Mouse (Mus musculus) intestine, embryonic 15.5 days (tissue): Measurements from ENCODE around the gene Wdr89. TPM values are rescaled to one million over a fixed set of nuclear protein-coding genes. Genes with fewer than 3 reads are reported as not detected.
A peak's percentile ranks its signal among the peaks of the same experiment; 100 is the strongest.

ENCODE experiments used
- ATAC-seq: fragments of 200-750 bp; cut with Nextera tagmentation; 2 replicates; pipeline ENCODE4 v1.8.0; 2017; ENCODE audit warnings: moderate TSS enrichment, moderate library complexity
- H3K27ac ChIP-seq: fragments of 300-500 bp; sonication (generic); 2 replicates; pipeline ENCODE4 v1.5.1; 2015; ENCODE audit warnings: mild to moderate bottlenecking, inconsistent platforms
- H3K27me3 ChIP-seq: fragments of 300-500 bp; sonication (generic); replicated peaks from 2 replicates; pipeline ENCODE4 v1.6.1; 2015; ENCODE audit warnings: inconsistent platforms
- H3K36me3 ChIP-seq: fragments of 300-500 bp; sonication (generic); 2 replicates; pipeline ENCODE4 v1.6.1; 2015; ENCODE audit warnings: inconsistent platforms
- H3K4me1 ChIP-seq: fragments of 300-500 bp; sonication (generic); replicated peaks from 2 replicates; pipeline ENCODE4 v1.6.1; 2015; ENCODE audit warnings: inconsistent platforms
- H3K4me2 ChIP-seq: fragments of 300-500 bp; sonication (generic); replicated peaks from 2 replicates; pipeline ENCODE4 v1.6.1; 2015; ENCODE audit warnings: mild to moderate bottlenecking, inconsistent platforms
- H3K4me3 ChIP-seq: fragments of 300-500 bp; sonication (generic); replicated peaks from 2 replicates; pipeline ENCODE4 v1.5.1; 2015; ENCODE audit warnings: inconsistent platforms
- H3K9ac ChIP-seq: fragments of 300-500 bp; sonication (generic); 2 replicates; pipeline ENCODE4 v1.6.1; 2015; ENCODE audit warnings: inconsistent platforms
- H3K9me3 ChIP-seq: fragments of 300-500 bp; sonication (generic); 2 replicates; pipeline ENCODE4 v1.6.1; 2016; ENCODE audit warnings: inconsistent platforms
- WGBS: fragments of 180-500 bp; shearing (Covaris S2); methylation state at CpG from one replicate; pipeline ENCODE4 v1.1.7; 2015; 5-methylcytosine and 5-hydroxymethylcytosine counted together
- polyA plus RNA-seq: library from polyadenylated mRNA; unstranded; fragments of >200 nt; fragmentation: Nextera tagmentation; extraction: Ambion mirVana; gene quantifications from 2 replicates; pipeline ENCODE4 v1.2.1, GENCODE M21; 2015

Wdr89 gene
- polyA plus RNA-seq, 1 experiment from 2014 or later = 12.6 TPM

- H3K9me3 ChIP-seq = no peaks in the 10 kb centered on the region
- no peak overlapping the region for H3K9ac ChIP-seq
- no peak for ATAC-seq
- H3K27me3 ChIP-seq = no peaks in the 10 kb centered on the region
- H3K4me1 ChIP-seq = no peaks in the 10 kb centered on the region
- WGBS = 81% methylated on average over 3 of the region's 3 CpGs
- H3K36me3 ChIP-seq = no peaks in the 10 kb centered on the region
- no peak overlapping the region for H3K4me2 ChIP-seq
- no peak overlapping the region for H3K27ac ChIP-seq
- H3K4me3 ChIP-seq = no peak overlapping the region
Measured at GRCm38 (mm10) chr12:75637103-75637502, 32.2 kb downstream of the Wdr89 start.

GRCm38 (mm10) chr12:75635771-75636430, 33.4 kb downstream of the Wdr89 start:
- H3K4me3 ChIP-seq = no peak overlapping the region

GRCm38 (mm10) chr12:75629618-75630017, 39.7 kb downstream of the Wdr89 start:
- no peak for ATAC-seq
- no peak overlapping the region for H3K9ac ChIP-seq
- no peaks in the 10 kb centered on the region for H3K36me3 ChIP-seq
- no peak overlapping the region for H3K4me2 ChIP-seq
- H3K27me3 ChIP-seq = no peaks in the 10 kb centered on the region
- no peaks in the 10 kb centered on the region for H3K9me3 ChIP-seq
- WGBS = 69% methylated on average over 1 of the region's 1 CpGs
- no peak overlapping the region for H3K27ac ChIP-seq
- H3K4me3 ChIP-seq = no peak overlapping the region
- H3K4me1 ChIP-seq = no peaks in the 10 kb centered on the region

More at GRCm38 (mm10) chr12:75635771-75636430, 33.4 kb downstream of the Wdr89 start:
- ATAC-seq = no peak
- Histone ChIP-seq H3K36me3 (no peaks in the 10 kb centered on the region), H3K4me1 (no peaks in the 10 kb centered on the region), H3K27me3 (no peaks in the 10 kb centered on the region), H3K9ac (no peak overlapping the region), H3K9me3 (no peaks in the 10 kb centered on the region), H3K27ac (no peak overlapping the region), H3K4me2 (no peak overlapping the region)
- WGBS = 85% methylated on average over 10 of the region's 10 CpGs

GRCm38 (mm10) chr12:75623292-75623691, 46.0 kb downstream of the Wdr89 start:
- Histone ChIP-seq H3K9me3 (no peaks in the 10 kb centered on the region), H3K27ac (no peak overlapping the region), H3K4me1 (no peaks in the 10 kb centered on the region), H3K4me2 (no peak overlapping the region), H3K9ac (no peak overlapping the region), H3K27me3 (no peaks in the 10 kb centered on the region), H3K36me3 (no peaks in the 10 kb centered on the region), H3K4me3 (no peak overlapping the region)
- 84% methylated on average over 5 of the region's 5 CpGs for WGBS
- ATAC-seq = no peak

GRCm38 (mm10) chr12:75622835-75623234, 46.5 kb downstream of the Wdr89 start:
- Histone ChIP-seq H3K4me2 (no peak overlapping the region), H3K4me1 (no peaks in the 10 kb centered on the region), H3K4me3 (no peak overlapping the region), H3K36me3 (no peaks in the 10 kb centered on the region), H3K27ac (no peak overlapping the region), H3K27me3 (no peaks in the 10 kb centered on the region), H3K9ac (no peak overlapping the region), H3K9me3 (no peaks in the 10 kb centered on the region)
- no peak for ATAC-seq
- WGBS = 68% methylated on average over 3 of the region's 3 CpGs

GRCm38 (mm10) chr12:75616841-75617240, 52.5 kb downstream of the Wdr89 start:
- 0 out of 2 replicates have a peak, but pooled peaks have one; percentile 10 for ATAC-seq
- Histone ChIP-seq H3K4me3 (no peak overlapping the region), H3K9me3 (no peaks in the 10 kb centered on the region), H3K4me2 (no peak overlapping the region), H3K27me3 (no peaks in the 10 kb centered on the region), H3K9ac (no peak overlapping the region), H3K36me3 (no peaks in the 10 kb centered on the region), H3K27ac (no peak overlapping the region), H3K4me1 (0 out of 2 replicates have a peak, but pooled peaks cover 5% of the 10 kb centered on the region)
- 64% methylated on average over 8 of the region's 8 CpGs for WGBS

GRCm38 (mm10) chr12:75616158-75616791, 53.1 kb downstream of the Wdr89 start:
- ATAC-seq = peak; percentile 77
- H3K4me3 ChIP-seq = peak overlapping the region; percentile 27
- H3K27ac ChIP-seq = no peak overlapping the region
- H3K36me3 ChIP-seq = no peaks in the 10 kb centered on the region
- H3K9me3 ChIP-seq = no peaks in the 10 kb centered on the region
- H3K4me2 ChIP-seq = peak overlapping the region; percentile 64
- no peak overlapping the region for H3K9ac ChIP-seq
- H3K27me3 ChIP-seq = no peaks in the 10 kb centered on the region
- 8% methylated on average over 24 of the region's 24 CpGs for WGBS
- 0 out of 2 replicates have a peak, but pooled peaks cover 5% of the 10 kb centered on the region for H3K4me1 ChIP-seq

GRCm38 (mm10) chr12:75615556-75615955, 53.8 kb downstream of the Wdr89 start:
- H3K27me3 ChIP-seq = no peaks in the 10 kb centered on the region
- no peak overlapping the region for H3K4me2 ChIP-seq
- 0 out of 2 replicates have a peak, but pooled peaks cover 5% of the 10 kb centered on the region for H3K4me1 ChIP-seq
- no peak overlapping the region for H3K4me3 ChIP-seq
- H3K9me3 ChIP-seq = no peaks in the 10 kb centered on the region
- no peak for ATAC-seq
- H3K9ac ChIP-seq = no peak overlapping the region
- no peaks in the 10 kb centered on the region for H3K36me3 ChIP-seq
- no peak overlapping the region for H3K27ac ChIP-seq
- WGBS = 50% methylated on average over 3 of the region's 3 CpGs

GRCm38 (mm10) chr12:75612711-75613110, 56.6 kb downstream of the Wdr89 start:
- Histone ChIP-seq H3K27ac (no peak overlapping the region), H3K9me3 (no peaks in the 10 kb centered on the region), H3K36me3 (no peaks in the 10 kb centered on the region), H3K27me3 (no peaks in the 10 kb centered on the region), H3K4me3 (no peak overlapping the region), H3K4me1 (0 out of 2 replicates have a peak, but pooled peaks cover 5% of the 10 kb centered on the region), H3K4me2 (no peak overlapping the region), H3K9ac (no peak overlapping the region)
- 73% methylated on average over 7 of the region's 7 CpGs for WGBS
- no peak for ATAC-seq

- H3K27me3 ChIP-seq = no peaks in the 10 kb centered on the region
- H3K9me3 ChIP-seq = no peaks in the 10 kb centered on the region
- no peaks in the 10 kb centered on the region for H3K36me3 ChIP-seq
- 21% methylated on average over 4 of the region's 4 CpGs for WGBS
- H3K27ac ChIP-seq = no peak overlapping the region
- no peak overlapping the region for H3K4me3 ChIP-seq
- H3K4me2 ChIP-seq = no peak overlapping the region
- H3K4me1 ChIP-seq = 0 out of 2 replicates have a peak, but pooled peaks cover under 1% of the 10 kb centered on the region
- no peak overlapping the region for H3K9ac ChIP-seq
- no peak for ATAC-seq
Measured at GRCm38 (mm10) chr12:75599490-75599889, 69.8 kb downstream of the Wdr89 start.

GRCm38 (mm10) chr12:75598988-75599387, 70.3 kb downstream of the Wdr89 start:
- Histone ChIP-seq H3K4me1 (0 out of 2 replicates have a peak, but pooled peaks cover 2% of the 10 kb centered on the region), H3K4me3 (no peak overlapping the region), H3K4me2 (no peak overlapping the region), H3K9me3 (no peaks in the 10 kb centered on the region), H3K27me3 (no peaks in the 10 kb centered on the region), H3K9ac (no peak overlapping the region), H3K27ac (no peak overlapping the region), H3K36me3 (no peaks in the 10 kb centered on the region)
- no peak for ATAC-seq
- WGBS = 67% methylated on average over 4 of the region's 4 CpGs

GRCm38 (mm10) chr12:75597707-75598106, 71.6 kb downstream of the Wdr89 start:
- no peak for ATAC-seq
- H3K9me3 ChIP-seq = no peaks in the 10 kb centered on the region
- H3K9ac ChIP-seq = no peak overlapping the region
- 89% methylated on average over 4 of the region's 4 CpGs for WGBS
- 0 out of 2 replicates have a peak, but pooled peaks cover 6% of the 10 kb centered on the region for H3K4me1 ChIP-seq
- H3K27ac ChIP-seq = no peak overlapping the region
- no peaks in the 10 kb centered on the region for H3K27me3 ChIP-seq
- H3K36me3 ChIP-seq = no peaks in the 10 kb centered on the region
- H3K4me3 ChIP-seq = no peak overlapping the region
- no peak overlapping the region for H3K4me2 ChIP-seq
